ENCODE assay signal across 7 mouse cellular contexts in genomic region chr7:118995007-118995406, GRCm38 (mm10). TPM values are rescaled to one million over a fixed set of nuclear protein-coding genes. Genes with fewer than 3 reads are reported as not detected.
A peak's percentile ranks its signal among the peaks of the same experiment; 100 is the strongest.
DNase-seq lines count a peak whose midpoint lies in the region; ATAC-seq lines count a peak whose summit lies in the region.

TSS of gene Gprc5b (minus strand) at chr7:118995211.

- no peaks in the 10 kb centered on the region for H3K36me3 ChIP-seq in limb, embryonic 15.5 days
- H3K36me3 ChIP-seq in midbrain, embryonic 16.5 days (ENCODE audit: control insufficient read depth, insufficient read depth, low read length): no peaks in the 10 kb centered on the region

- peak within 1 kb of the TSS; percentile 90 for H3K4me2 ChIP-seq in limb, embryonic 15.5 days
- H3K4me2 ChIP-seq in midbrain, embryonic 16.5 days (ENCODE audit: low read length): peak within 1 kb of the TSS; percentile 89

- peaks cover 10% of the 10 kb centered on the region; the same call in 1 of the 2 replicates for H3K27me3 ChIP-seq in limb, embryonic 15.5 days
- no peaks in the 10 kb centered on the region for H3K27me3 ChIP-seq in midbrain, embryonic 16.5 days (ENCODE audit: control insufficient read depth, insufficient read depth, low read depth, low read length)

- peak; percentile 84 for ATAC-seq in limb, embryonic 15.5 days (ENCODE audit: insufficient number of reproducible peaks, low FRiP score, low TSS enrichment, low read depth)
- ATAC-seq in midbrain, embryonic 16.5 days: peak; percentile 86

- H3K9ac ChIP-seq in limb, embryonic 15.5 days: peak within 1 kb of the TSS; percentile 66
- H3K9ac ChIP-seq in midbrain, embryonic 16.5 days (ENCODE audit: low read depth, low read length): peak within 1 kb of the TSS; percentile 67

- H3K4me1 ChIP-seq in limb, embryonic 15.5 days: peaks cover 45% of the 10 kb centered on the region
- H3K4me1 ChIP-seq in midbrain, embryonic 16.5 days (ENCODE audit: control insufficient read depth, insufficient read depth, low read length): peaks cover 48% of the 10 kb centered on the region

- peak within 1 kb of the TSS; percentile 64 for H3K4me3 ChIP-seq in limb, embryonic 15.5 days
- H3K4me3 ChIP-seq in midbrain, embryonic 16.5 days (ENCODE audit: low read depth, low read length): peak within 1 kb of the TSS; percentile 59

- no peaks in the 10 kb centered on the region for H3K9me3 ChIP-seq in limb, embryonic 15.5 days
- H3K9me3 ChIP-seq in midbrain, embryonic 16.5 days (replicated peaks; ENCODE audit: control insufficient read depth, low read length, poor library complexity, severe bottlenecking): no peaks in the 10 kb centered on the region

- under 1% methylated on average over 43 of the region's 44 CpGs for WGBS in limb, embryonic 15.5 days
- WGBS in midbrain, embryonic 16.5 days: 1% methylated on average over 43 of the region's 44 CpGs

- no peak within 1 kb of the TSS for H3K27ac ChIP-seq in limb, embryonic 15.5 days
- peak within 1 kb of the TSS; percentile 44; the same call in 1 of the 2 replicates for H3K27ac ChIP-seq in midbrain, embryonic 16.5 days (ENCODE audit: low read length)

- peak; percentile 96 for DNase-seq in adrenal gland, postnatal 10 days
- peak; percentile 92 for DNase-seq in embryo, embryonic 9.5 days (ENCODE audit: extremely low spot score)
- peak; percentile 92 to 93 for DNase-seq in heart, adult 18-20 months
- peak; percentile 85 for DNase-seq in kidney, adult 18-20 months
- DNase-seq in spleen, postnatal 14 days (ENCODE audit: low spot score in 2 of 2): peak; percentile 63 to 72

RNA-seq across cellular contexts. Expression of gene Gprc5b, which starts in this region (rescaled TPM):
- 10 to 100 TPM; 67.5 to 67.8 TPM for total RNA-seq in adrenal gland, postnatal 10 days (2021)
- total RNA-seq in heart, adult 18-20 months (2021): 10 to 100 TPM; 10.5 to 13.7 TPM
- polyA plus RNA-seq in limb, embryonic 15.5 days (2015; fragmentation: Nextera tagmentation; extraction: Ambion mirVana): 7.4 and 7.7 TPM in 2 replicates
- 2.9 and 3.1 TPM in 2 replicates for polyA plus RNA-seq in midbrain, embryonic 16.5 days (2015; fragmentation: Nextera tagmentation; extraction: Ambion mirVana)

Comparison
In these comparisons a context has a peak if more than half of its experiments do, and no peak if none do; other contexts are left out.
1. RNA of gene Gprc5b (total RNA-seq): 67.5 to 67.8 TPM in adrenal gland, postnatal 10 days; 10.5 to 13.7 TPM in heart, adult 18-20 months; every median in the first group is over 4 times any median in the second.
2. Peak in every context shown above with its lines, with median percentiles within 50 percentile points of each other: DNase-seq.